Mouse (Mus musculus): ENCODE measurements around the gene AY358078. TPM values are rescaled to one million over a fixed set of nuclear protein-coding genes. Genes with fewer than 3 reads are reported as not detected.

Gene AY358078
- not detected in 2 replicates for polyA plus RNA-seq (2021; fragmentation: Nextera tagmentation)
- long read RNA-seq, experiment 1: 0 reads
- long read RNA-seq, experiment 2: 0 reads

GRCm38 (mm10) chr14:51799746-51800145 is at the start of gene AY358078:
Gene AY358078 (plus strand): TSS chr14:51800046.

GRCm38 (mm10) chr14:51773490-51773889 is 26.4 kb upstream of the AY358078 start, which contains the start of gene Ang4:
Gene Ang4 (minus strand): TSS chr14:51773590.

GRCm38 (mm10) chr14:51853399-51853798 is 53.6 kb downstream of the AY358078 start, which contains the start of gene Ear6:
Gene Ear6 (plus strand): TSS chr14:51853699.

Other genes with a start within 250 kb of the AY358078 start
- gene Gm5622, start 247.3 kb upstream of the AY358078 start, polyA plus RNA-seq (2021; fragmentation: Nextera tagmentation): not detected in 2 replicates
- gene Gm17175, start 226.0 kb upstream of the AY358078 start, polyA plus RNA-seq (2021; fragmentation: Nextera tagmentation): not detected in 2 replicates
- not detected in 2 replicates for gene Gm17174, start 207.9 kb upstream of the AY358078 start, polyA plus RNA-seq (2021; fragmentation: Nextera tagmentation)
- not detected in 2 replicates for gene Gm17078, start 188.7 kb upstream of the AY358078 start, polyA plus RNA-seq (2021; fragmentation: Nextera tagmentation)
- not detected in 2 replicates for gene Gm4181, start 164.4 kb upstream of the AY358078 start, polyA plus RNA-seq (2021; fragmentation: Nextera tagmentation)
- not detected in 2 replicates for gene Gm17079, start 104.6 kb upstream of the AY358078 start, polyA plus RNA-seq (2021; fragmentation: Nextera tagmentation)
- not detected in 2 replicates for gene Gm5800, start 82.9 kb upstream of the AY358078 start, polyA plus RNA-seq (2021; fragmentation: Nextera tagmentation)
- not detected in 2 replicates for gene Ang4, start 26.5 kb upstream of the AY358078 start, polyA plus RNA-seq (2021; fragmentation: Nextera tagmentation)
- gene Ear6, start 53.7 kb downstream of the AY358078 start, polyA plus RNA-seq (2021; fragmentation: Nextera tagmentation): not detected in 2 replicates
- 11.6 and 23.7 TPM in 2 replicates for gene Mettl17, start 84.8 kb downstream of the AY358078 start, polyA plus RNA-seq (2021; fragmentation: Nextera tagmentation)
- gene Slc39a2, start 92.8 kb downstream of the AY358078 start, polyA plus RNA-seq (2021; fragmentation: Nextera tagmentation): 0.20 and 0.21 TPM in 2 replicates
- 801 and 919 TPM in 2 replicates for gene Ndrg2, start 114.1 kb downstream of the AY358078 start, polyA plus RNA-seq (2021; fragmentation: Nextera tagmentation)
- not detected in 2 replicates for gene Tppp2, start 118.4 kb downstream of the AY358078 start, polyA plus RNA-seq (2021; fragmentation: Nextera tagmentation)
- 0.10 TPM in 1 of 2 replicates, not detected in the other for gene Rnase13, start 122.7 kb downstream of the AY358078 start, polyA plus RNA-seq (2021; fragmentation: Nextera tagmentation)
- 21.2 and 21.3 TPM in 2 replicates for gene Arhgef40, start 184.7 kb downstream of the AY358078 start, polyA plus RNA-seq (2021; fragmentation: Nextera tagmentation)
- gene Tmem253, start 215.6 kb downstream of the AY358078 start, polyA plus RNA-seq (2021; fragmentation: Nextera tagmentation): 0.09 TPM in 1 of 2 replicates, not detected in the other
- 5.8 and 8.6 TPM in 2 replicates for gene Zfp219, start 220.7 kb downstream of the AY358078 start, polyA plus RNA-seq (2021; fragmentation: Nextera tagmentation)
- gene Olfr221, start 242.4 kb downstream of the AY358078 start, polyA plus RNA-seq (2021; fragmentation: Nextera tagmentation): not detected in 2 replicates